Mouse (Mus musculus) kidney, adult 2 months (tissue): ENCODE results near the gene Anxa1. TPM values are rescaled to one million over a fixed set of nuclear protein-coding genes. Genes with fewer than 3 reads are reported as not detected.
A peak's percentile ranks its signal among the peaks of the same experiment; 100 is the strongest.

Experiments
- DNase-seq: peaks from one replicate; pipeline ENCODE4 v3.0.0; 2021
- H3K27ac ChIP-seq: fragments of 200-500 bp; 2 replicates; pipeline ENCODE4 v1.5.1; 2012; ENCODE audit warnings: low read depth, low read length, control low read depth, inconsistent platforms; ENCODE audit not compliant: insufficient read depth
- H3K27me3 ChIP-seq: fragments of 200-500 bp; replicated peaks from 2 replicates; pipeline ENCODE4 v1.6.1; 2012; ENCODE audit warnings: mild to moderate bottlenecking, moderate library complexity, low read length, inconsistent platforms; ENCODE audit not compliant: control insufficient read depth, insufficient read depth
- H3K36me3 ChIP-seq: fragments of 200-500 bp; 2 replicates; pipeline ENCODE4 v1.6.1; 2012; ENCODE audit warnings: mild to moderate bottlenecking, moderate library complexity, low read length, inconsistent platforms; ENCODE audit not compliant: control insufficient read depth, insufficient read depth
- H3K4me1 ChIP-seq: fragments of 200-500 bp; 2 replicates; pipeline ENCODE4 v1.6.1; 2011; ENCODE audit warnings: low read length; ENCODE audit not compliant: control insufficient read depth, insufficient read depth
- H3K4me3 ChIP-seq: fragments of 200-500 bp; 2 replicates; pipeline ENCODE4 v1.5.1; 2011; ENCODE audit warnings: mild to moderate bottlenecking, low read depth, low read length, control low read depth; ENCODE audit not compliant: insufficient read depth
- CTCF ChIP-seq: fragments of 200-500 bp; conservative IDR thresholded peaks from 2 replicates; pipeline ENCODE4 v1.5.1; 2011; ENCODE audit warnings: low read depth, mild to moderate bottlenecking, control low read depth, low read length, moderate library complexity, mixed read lengths; ENCODE audit not compliant: insufficient read depth, insufficient read length
- POLR2A ChIP-seq: fragments of 200-500 bp; IDR thresholded peaks from one replicate; pipeline ENCODE4 v1.6.1; 2011; ENCODE audit warnings: low read depth, low read length, control low read depth
- WGBS: fragments of 180-500 bp; shearing (Covaris S2); methylation state at CpG from one replicate; pipeline ENCODE4 v1.1.7; 2018; 5-methylcytosine and 5-hydroxymethylcytosine counted together
- polyA plus RNA-seq: library from polyadenylated mRNA; depleted of rRNA; stranded (reverse); fragments of >200 nt; gene quantifications from 2 replicates; pipeline ENCODE4 v1.2.3, GENCODE M21; 2012

Anxa1 gene
- polyA plus RNA-seq, 1 experiment = 7.5 TPM

GRCm38 (mm10) chr19:20399187-20399586 lies 8.4 kb upstream of the Anxa1 start:
- H3K27me3 ChIP-seq = no peaks in the 10 kb centered on the region
- no peaks in the 10 kb centered on the region for H3K36me3 ChIP-seq
- TF ChIP-seq POLR2A = no peak
- TF ChIP-seq CTCF = no peak
- 56% methylated on average over 4 of the region's 4 CpGs for WGBS
- no peaks in the 10 kb centered on the region for H3K4me1 ChIP-seq
- no peak for DNase-seq
- H3K4me3 ChIP-seq = no peak overlapping the region
- H3K27ac ChIP-seq = no peak overlapping the region

- H3K4me1 ChIP-seq = no peaks in the 10 kb centered on the region
- DNase-seq = no peak
- no peaks in the 10 kb centered on the region for H3K36me3 ChIP-seq
- H3K27me3 ChIP-seq = no peaks in the 10 kb centered on the region
- H3K27ac ChIP-seq = no peak overlapping the region
- no peak overlapping the region for H3K4me3 ChIP-seq
- 99% methylated on average over 1 of the region's 1 CpGs for WGBS
- TF ChIP-seq POLR2A (no peak), CTCF (no peak)
These were observed 6.3 kb upstream of the Anxa1 start for GRCm38 (mm10) chr19:20397092-20397491.

- H3K27me3 ChIP-seq = no peaks in the 10 kb centered on the region
- H3K27ac ChIP-seq = peak overlapping the region; percentile 74
- H3K4me1 ChIP-seq = no peaks in the 10 kb centered on the region
- H3K36me3 ChIP-seq = no peaks in the 10 kb centered on the region
- no peak for DNase-seq
- H3K4me3 ChIP-seq = no peak overlapping the region
- TF ChIP-seq CTCF (no peak), POLR2A (no peak)
- WGBS = 58% methylated on average over 6 of the region's 6 CpGs
These were observed 3.0 kb upstream of the Anxa1 start for GRCm38 (mm10) chr19:20393556-20394274.

GRCm38 (mm10) chr19:20389723-20390122 lies 1.0 kb downstream of the Anxa1 start:
- Histone ChIP-seq H3K4me1 (no peaks in the 10 kb centered on the region), H3K27ac (peak overlapping the region; percentile 64; the same call in 1 of the 2 replicates), H3K4me3 (peak overlapping the region; percentile 41), H3K27me3 (no peaks in the 10 kb centered on the region), H3K36me3 (no peaks in the 10 kb centered on the region)
- 49% methylated on average over 7 of the region's 7 CpGs for WGBS
- DNase-seq = no peak
- TF ChIP-seq CTCF (no peak), POLR2A (no peak)

- H3K36me3 ChIP-seq = no peaks in the 10 kb centered on the region
- H3K27ac ChIP-seq = 0 out of 2 replicates have a peak overlapping the region, but pooled peaks have one; percentile 31
- no peaks in the 10 kb centered on the region for H3K27me3 ChIP-seq
- 52% methylated on average over 6 of the region's 6 CpGs for WGBS
- DNase-seq = no peak
- peak overlapping the region; percentile 41; the same call in 1 of the 2 replicates for H3K4me3 ChIP-seq
- no peak for TF ChIP-seq CTCF
- TF ChIP-seq POLR2A = no peak
- no peaks in the 10 kb centered on the region for H3K4me1 ChIP-seq
These were observed 1.5 kb downstream of the Anxa1 start for GRCm38 (mm10) chr19:20389245-20389644.

GRCm38 (mm10) chr19:20388276-20388675 lies 2.5 kb downstream of the Anxa1 start:
- no peak overlapping the region for H3K4me3 ChIP-seq
- H3K27me3 ChIP-seq = no peaks in the 10 kb centered on the region
- H3K27ac ChIP-seq = no peak overlapping the region
- TF ChIP-seq POLR2A = no peak
- no peak for TF ChIP-seq CTCF
- 84% methylated on average over 6 of the region's 6 CpGs for WGBS
- no peaks in the 10 kb centered on the region for H3K4me1 ChIP-seq
- no peaks in the 10 kb centered on the region for H3K36me3 ChIP-seq
- DNase-seq = no peak

GRCm38 (mm10) chr19:20386296-20386695 lies 4.4 kb downstream of the Anxa1 start:
- Histone ChIP-seq H3K27me3 (no peaks in the 10 kb centered on the region), H3K4me3 (no peak overlapping the region), H3K36me3 (no peaks in the 10 kb centered on the region), H3K4me1 (no peaks in the 10 kb centered on the region), H3K27ac (no peak overlapping the region)
- DNase-seq = no peak
- 77% methylated on average over 2 of the region's 2 CpGs for WGBS
- TF ChIP-seq CTCF (no peak), POLR2A (no peak)

GRCm38 (mm10) chr19:20385645-20386044 lies 5.1 kb downstream of the Anxa1 start:
- Histone ChIP-seq H3K4me3 (no peak overlapping the region), H3K36me3 (no peaks in the 10 kb centered on the region), H3K27ac (no peak overlapping the region), H3K4me1 (no peaks in the 10 kb centered on the region), H3K27me3 (no peaks in the 10 kb centered on the region)
- TF ChIP-seq POLR2A (no peak), CTCF (no peak)
- DNase-seq = no peak
- WGBS = 76% methylated on average over 6 of the region's 6 CpGs
